Mouse (Mus musculus): ENCODE results near the gene Emc6.

The Emc6 gene

DNA sequence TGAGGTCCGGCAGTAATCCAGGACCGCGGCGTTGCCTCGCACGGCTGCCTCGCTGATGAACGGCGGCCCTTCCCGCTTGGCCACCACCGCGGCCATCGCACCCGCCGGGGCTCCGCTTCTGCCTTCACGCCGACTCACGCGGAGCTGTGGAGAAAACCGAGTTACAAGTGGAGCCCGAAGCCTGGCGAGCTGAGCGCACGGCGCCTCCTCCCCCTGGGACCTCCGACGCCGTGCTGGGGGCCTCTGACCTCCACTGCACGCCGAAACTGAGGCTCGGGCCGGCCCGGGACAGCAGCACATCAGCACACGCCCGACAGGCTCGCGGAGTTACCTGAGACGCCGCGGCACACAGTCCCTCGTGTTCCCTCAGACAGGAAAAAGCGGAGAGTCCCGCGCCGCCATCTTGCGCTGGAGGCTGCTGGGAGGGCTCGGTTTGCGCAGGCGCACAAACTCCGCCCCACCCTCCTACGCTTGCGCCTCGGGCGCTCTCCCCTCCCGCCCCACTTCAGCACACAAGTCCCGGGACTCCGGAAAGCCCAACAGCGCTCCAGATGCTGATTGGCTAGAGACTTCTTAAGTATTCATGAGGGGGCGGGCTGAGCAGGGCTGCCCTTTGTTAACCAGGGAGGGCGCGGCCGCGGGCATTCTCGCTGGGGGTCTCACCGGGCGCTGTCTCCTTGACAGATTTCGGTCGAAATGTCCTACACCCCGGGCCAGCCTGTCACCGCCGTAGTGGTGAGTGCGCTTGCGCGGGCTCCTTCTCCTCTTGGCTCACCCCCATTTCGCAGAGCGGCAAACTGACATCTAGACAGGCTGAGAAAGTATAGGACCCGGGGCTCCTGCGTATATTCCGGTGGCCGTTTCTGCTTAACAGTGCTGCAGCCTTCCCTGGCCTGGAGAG lies at the start of gene Emc6, which contains the start of gene Tax1bp3:
Gene Emc6, minus strand, starts transcription at position 430 of the 901 bp plus-strand sequence.
Gene Tax1bp3, plus strand, starts transcription at position 476 of the 901 bp plus-strand sequence.
- peak; percentile 98 for DNase-seq (ENCODE audit: low read depth)

DNA sequence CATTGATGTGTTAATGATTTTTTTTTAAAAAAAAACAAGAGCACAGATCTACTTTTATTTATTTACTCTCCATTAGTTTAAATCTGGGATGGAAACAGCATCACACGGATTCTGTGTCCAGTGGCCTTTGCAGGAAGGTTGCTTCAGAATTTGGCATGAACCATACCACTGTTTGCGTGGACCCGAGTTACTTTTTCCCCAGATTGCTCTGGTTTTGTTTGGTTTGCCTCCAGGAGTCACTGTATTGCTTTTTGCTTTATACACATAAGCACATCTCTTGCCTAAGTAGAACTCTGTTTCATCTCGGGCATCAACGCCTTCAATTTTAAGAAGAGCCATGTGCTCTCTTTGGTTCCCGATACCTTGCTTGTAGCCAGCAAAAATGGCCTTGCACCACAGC lies 49.0 kb upstream of the Emc6 start:
- DNase-seq (ENCODE audit: low read depth), result no peak

DNA sequence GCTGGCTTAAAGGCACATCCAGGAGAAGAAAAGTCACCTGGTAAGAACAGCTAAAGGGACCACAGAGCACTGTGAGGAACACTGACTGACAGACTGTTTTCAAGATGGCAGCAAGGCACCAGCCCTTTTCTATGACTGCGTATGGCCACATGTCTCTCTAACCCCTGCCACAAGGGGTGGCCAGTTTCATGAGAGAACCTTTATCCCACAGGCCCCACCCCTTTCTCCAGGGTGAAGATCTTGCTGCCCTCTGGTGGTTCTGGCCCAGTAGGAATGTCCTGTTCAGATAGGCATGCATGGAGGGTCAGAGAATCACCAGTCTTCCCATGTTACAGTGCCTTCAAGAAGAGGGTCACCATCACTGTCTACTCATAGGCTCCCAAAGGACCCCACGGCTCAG lies 47.1 kb upstream of the Emc6 start:
- DNase-seq (ENCODE audit: low read depth), result peak; percentile 58

DNA sequence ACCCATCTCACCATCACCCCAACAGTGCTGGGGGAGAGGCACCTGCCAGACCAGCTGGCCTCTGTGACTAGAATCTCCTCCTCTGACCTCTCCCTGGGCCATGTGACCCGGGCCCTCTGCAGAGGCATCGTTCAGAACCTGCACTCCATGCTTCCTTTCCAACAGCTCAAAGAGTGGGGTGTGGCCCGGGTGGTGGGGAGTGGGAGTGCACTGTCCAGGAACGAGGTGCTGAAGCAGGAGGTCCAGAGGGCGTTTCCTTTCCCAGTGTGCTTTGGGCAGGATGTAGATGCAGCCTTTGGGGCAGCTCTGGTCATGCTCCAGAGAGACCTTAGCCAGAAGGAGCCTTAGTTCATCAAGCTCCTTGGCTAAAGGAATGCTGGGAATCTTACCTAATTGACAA lies 46.0 kb upstream of the Emc6 start:
- DNase-seq (ENCODE audit: low read depth), result no peak

DNA sequence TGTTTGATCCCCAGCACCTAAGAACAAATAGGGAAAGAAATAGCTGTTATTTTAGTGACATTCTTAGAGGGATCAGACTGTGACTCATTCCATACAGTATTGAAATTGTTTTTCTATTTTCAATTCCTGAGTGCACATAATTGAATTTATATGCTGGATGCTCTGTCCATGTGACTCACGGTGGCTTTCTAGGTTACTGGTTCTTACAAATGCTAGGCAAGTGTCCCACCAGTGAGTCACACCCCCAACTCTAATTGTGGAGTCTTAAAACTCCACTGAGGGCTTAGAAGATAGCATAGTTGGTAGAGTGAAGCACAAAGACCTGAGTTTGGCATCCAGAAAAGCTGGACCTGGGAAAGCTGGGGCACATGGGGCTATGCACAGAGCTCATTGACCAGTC lies 43.8 kb upstream of the Emc6 start:
- DNase-seq (ENCODE audit: low read depth), result peak; percentile 62

DNA sequence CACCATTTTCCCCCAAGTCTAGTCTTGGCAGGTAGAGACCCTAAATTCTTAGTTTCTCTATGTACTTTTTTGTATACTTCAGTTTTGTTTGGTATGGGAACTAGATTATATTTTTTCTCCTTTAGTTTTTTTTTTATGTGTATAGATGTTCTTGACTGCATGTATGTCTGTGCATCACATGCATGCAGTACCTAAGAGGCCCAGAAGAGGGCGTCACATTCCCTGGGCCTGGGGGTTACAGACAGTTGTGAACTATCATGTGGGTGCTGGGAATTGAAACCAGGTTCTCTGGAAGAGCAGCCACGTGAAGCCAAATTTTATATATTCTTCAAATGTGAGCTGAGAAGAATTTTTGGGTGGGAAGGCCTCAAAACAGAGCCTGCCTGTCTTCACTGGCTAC lies 42.8 kb upstream of the Emc6 start:
- DNase-seq (ENCODE audit: low read depth), result no peak

DNA sequence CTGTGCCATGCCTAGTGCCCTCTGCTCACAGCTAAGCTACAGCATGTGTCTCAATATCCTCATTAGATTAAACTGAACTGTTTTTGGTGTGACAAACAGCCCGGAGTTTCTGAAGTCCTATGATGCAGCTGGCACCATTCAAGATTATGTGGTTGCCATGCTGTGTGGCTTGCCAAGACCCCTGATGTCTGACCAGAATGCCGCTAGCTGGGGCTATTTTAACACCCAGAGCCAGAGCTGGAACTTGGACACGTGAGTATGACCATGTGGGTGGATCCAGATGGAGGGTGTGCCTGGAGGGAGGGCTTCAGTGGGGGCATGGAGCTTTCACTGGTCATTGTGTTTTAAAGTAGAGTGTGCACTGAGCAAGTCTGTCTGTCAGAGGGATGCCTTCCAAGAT lies 37.1 kb upstream of the Emc6 start:
- no peak for DNase-seq (ENCODE audit: low read depth)

DNA sequence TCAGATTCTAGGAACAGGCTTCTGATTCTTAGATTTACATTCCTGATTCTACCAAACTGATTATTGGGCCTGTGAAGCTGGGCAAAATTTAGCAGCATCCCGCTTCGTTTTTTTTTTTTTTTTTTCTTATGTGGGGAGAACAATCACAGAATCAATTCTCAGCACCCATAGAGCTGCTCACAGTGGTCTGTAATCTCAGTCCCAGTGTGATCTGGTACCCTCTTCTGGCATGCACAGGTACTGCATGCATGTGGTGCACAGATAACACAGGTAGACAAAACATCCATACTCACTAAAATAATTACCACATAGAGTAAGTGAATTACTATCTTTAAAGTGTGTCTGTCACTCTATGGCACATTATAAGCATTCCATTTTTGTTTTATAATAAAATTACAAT lies 30.8 kb upstream of the Emc6 start:
- no peak for DNase-seq (ENCODE audit: low read depth)

DNA sequence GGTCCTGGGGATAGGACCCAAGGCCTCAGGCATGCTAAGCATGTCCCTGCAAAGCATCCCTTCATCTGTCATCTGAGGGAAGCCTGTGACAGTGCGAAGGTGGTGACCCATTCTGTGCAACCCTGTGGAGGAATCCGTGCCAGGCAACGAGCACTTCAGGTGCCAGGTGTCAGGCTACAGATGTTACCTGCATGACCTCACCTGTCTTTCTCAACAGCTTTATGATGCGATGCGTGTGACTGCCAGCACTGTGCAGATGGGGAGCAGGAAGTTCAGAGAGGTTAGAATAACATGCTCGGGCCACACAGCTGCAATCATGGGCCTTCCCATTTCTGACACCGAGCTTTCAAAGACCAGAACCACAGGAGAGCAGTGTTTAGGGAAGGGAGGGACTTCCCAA lies 28.4 kb upstream of the Emc6 start:
- DNase-seq (ENCODE audit: low read depth), result no peak

DNA sequence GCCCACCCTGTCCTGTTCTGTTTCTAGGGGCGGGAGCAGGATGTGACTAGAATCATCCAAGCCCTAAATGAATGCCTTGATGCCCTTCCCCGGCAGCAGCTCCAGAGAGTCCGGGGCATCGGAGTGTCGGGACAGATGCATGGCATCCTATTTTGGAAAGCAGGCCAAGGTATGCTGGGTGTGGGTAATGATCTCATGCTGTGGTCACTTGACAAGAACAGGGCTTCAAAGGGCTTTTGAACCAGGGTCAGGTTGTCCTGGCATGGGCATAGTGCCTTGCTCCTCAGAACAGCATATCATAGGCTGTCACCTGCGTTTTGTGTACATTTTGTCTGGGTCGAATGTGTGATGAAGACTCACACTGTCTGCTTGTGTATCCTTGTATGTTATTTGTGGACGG lies 27.1 kb upstream of the Emc6 start:
- no peak for DNase-seq (ENCODE audit: low read depth)

DNA sequence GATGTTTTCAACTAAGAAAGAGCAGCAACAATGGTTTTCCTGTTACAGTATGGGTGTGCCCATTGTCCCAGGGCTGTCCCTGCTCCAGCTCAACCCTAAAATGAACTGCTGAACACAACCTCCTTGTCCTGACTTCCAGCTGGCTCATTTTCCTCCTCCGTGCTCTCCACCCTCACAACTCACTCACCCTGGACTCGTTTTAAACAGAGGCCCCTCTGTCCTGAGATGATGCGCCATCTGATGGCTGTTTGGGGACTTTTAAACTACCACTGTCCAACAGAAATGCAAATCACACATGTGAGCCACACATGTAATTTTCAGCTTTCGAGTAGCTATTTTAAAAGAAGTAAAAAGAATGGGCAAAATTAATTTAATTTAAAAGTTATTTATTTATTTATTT lies 24.8 kb upstream of the Emc6 start:
- DNase-seq (ENCODE audit: low read depth), result peak; percentile 55

DNA sequence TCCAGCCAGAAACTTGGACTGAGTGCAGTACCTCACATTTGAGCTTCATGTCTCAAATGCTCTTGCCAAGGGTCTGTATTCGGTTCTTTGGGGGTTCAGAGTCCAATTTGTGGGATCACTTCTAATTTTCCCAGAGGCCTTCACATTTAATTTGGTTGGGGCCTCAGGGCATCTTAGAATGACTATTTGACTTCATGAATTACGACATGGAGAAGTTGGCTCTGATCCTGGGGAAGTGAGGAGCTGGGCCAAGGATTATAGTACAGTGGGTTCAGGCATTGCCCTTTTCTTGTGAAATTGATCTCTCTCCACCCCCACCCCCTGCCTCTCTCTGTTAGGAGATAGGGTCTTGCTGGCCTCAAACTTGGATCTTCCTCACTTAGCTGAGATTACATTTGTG lies 24.2 kb upstream of the Emc6 start:
- peak; percentile 88 for DNase-seq (ENCODE audit: low read depth)

DNA sequence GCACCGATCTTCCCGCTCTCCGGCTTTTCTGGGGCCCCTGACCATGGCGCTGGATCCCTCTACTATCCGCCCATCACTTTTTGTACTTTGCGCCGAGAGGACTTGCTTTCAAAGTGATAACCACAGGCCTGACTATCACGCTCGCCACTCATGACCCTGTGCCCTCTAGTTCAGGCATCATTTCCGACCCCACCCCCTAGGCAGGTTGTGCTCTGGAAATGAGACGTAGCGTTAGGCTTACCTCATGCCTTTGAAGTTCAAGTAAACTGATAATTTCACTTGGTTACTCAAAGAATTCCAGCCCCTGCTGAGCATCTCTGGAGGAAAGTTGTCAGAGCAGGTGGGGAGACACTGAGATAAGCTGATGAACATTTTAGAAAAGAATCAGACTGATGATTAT lies 23.0 kb upstream of the Emc6 start:
- DNase-seq (ENCODE audit: low read depth), result no peak

DNA sequence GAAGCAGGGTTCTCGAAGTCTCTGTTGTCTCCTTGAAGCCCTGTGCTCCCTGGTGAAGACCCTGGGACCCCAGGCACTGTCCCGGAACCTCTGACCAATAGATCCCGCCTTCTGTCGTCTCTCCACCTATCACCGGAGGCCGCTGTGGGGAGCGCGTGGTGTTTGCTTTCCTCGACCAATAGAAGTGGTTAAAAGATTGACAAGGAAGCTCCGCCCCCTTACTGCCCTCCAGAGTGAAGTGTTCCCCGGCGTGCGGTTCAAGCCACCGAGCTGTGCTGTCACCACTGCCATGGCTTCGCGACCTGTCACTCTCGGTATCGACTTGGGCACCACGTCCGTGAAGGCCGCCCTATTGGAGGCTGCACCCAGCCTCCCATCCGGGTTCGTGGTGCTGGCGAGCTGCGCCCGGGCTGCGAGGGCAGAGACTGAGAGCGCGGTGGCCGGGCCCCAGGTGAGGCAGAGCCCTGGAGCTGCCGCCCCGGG lies 22.4 kb upstream of the Emc6 start, which contains the start of gene Shpk:
Gene Shpk, plus strand, starts transcription at position 231 of the 483 bp plus-strand sequence.
- peak; percentile 95 for DNase-seq (ENCODE audit: low read depth)

DNA sequence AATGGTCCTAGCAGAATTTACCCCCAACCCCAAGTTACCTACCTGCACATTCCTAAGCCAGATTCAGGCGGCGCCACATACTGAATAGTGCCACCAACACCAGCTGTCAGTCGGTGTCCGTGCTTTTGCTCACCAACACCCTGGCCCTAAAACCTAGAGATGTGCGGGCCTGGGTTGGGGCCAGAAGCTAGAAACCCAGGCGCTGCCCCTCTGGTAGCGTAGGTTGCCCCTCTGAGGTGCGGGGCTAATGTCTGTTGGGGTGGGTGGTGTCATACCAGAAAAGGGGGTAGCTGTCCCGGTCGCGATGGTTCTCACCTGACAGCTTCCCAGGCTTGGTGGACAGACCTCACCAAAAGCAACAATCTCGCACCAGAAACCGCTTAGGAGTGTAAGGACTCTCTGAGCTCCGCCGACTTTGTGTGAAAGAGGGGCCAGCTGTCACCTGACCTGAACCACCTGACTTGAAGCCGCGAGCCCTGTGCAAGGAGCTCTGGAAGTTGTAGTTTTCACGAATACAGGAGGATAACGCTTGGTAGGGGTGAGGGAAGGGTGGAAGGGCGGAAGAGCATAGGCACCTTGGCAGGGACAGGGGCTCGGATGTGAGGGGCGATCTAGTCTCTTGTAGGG lies 21.9 kb upstream of the Emc6 start, which contains the start of gene Ctns:
Gene Ctns, minus strand, starts transcription at position 440 of the 627 bp plus-strand sequence.
- peak; percentile 90 for DNase-seq (ENCODE audit: low read depth)

DNA sequence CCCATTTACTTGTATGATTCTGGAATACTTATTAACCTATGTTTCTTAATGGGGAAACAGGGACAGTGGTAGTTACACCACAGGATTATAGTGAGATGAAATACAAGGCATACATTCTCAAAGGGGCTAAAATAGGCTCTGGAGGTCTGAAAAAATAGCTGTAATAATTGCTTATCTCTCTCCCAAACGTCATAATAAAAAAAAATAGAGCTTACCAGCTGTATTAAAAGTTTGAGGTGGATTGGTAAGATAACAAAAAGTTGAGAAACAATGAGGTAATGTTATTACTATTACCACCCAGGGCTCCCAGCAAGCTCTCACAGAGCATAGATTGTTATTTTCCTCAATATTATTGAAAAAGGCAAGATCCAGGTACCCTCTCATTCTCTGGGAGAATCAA lies 21.4 kb upstream of the Emc6 start:
- DNase-seq (ENCODE audit: low read depth), result no peak

DNA sequence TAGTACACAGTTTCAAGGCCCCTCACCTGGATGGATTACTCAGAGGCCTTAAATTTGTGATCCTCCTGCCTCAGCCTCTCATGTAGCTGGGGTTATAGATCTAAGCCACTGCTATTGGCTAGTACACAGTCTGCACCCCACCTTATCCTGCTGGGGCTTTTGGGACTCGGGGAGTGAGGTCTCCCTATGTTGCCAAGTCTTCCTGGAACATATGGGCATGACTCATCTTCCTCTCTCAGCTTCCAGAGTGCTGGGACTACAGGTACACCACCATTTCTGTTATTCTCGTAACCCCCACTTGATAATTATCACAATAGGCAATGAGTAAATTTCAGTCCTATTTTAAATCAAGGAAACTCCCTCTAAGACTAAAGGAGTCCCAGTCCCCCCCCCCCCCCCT lies 17.6 kb upstream of the Emc6 start:
- no peak for DNase-seq (ENCODE audit: low read depth)

DNA sequence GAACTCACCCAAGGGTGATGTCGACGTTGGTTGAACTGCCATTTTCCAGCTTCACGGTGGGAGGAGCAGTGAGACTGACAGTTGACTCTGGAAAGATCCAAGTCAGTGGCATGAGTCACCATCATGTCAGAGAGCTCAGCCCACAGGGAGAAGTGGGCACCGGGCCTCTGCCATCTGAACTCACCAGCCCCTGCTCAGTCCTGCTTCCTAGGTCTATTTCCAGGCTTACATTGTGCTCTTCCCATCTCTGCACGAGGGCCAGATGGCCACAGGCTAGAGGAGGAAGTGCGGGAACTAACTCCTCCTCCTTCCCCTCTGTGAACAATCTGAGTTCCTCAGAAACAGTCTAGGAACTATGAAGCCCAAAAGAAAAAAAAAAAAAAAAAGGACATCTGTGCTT lies 16.2 kb upstream of the Emc6 start:
- peak; percentile 74 for DNase-seq (ENCODE audit: low read depth)

DNA sequence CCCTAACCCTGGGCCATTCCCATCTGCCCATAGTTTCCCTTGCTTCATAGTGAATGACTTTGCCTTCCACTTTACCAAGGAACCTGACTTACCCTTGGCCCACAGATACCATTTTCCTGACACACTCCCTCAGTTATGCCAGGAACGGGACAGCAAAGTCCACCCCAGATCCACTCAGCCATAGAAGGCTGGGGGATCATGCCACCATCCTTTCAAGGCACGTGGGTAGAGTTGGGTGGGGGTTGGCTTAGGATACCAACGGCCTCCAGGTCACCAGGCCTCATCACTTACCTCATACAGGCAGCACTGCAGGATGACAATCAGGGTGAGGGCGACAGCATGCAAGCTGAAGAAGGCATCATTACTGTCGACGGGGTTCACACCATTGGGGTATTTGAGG lies 10.4 kb upstream of the Emc6 start:
- DNase-seq (ENCODE audit: low read depth), result no peak

DNA sequence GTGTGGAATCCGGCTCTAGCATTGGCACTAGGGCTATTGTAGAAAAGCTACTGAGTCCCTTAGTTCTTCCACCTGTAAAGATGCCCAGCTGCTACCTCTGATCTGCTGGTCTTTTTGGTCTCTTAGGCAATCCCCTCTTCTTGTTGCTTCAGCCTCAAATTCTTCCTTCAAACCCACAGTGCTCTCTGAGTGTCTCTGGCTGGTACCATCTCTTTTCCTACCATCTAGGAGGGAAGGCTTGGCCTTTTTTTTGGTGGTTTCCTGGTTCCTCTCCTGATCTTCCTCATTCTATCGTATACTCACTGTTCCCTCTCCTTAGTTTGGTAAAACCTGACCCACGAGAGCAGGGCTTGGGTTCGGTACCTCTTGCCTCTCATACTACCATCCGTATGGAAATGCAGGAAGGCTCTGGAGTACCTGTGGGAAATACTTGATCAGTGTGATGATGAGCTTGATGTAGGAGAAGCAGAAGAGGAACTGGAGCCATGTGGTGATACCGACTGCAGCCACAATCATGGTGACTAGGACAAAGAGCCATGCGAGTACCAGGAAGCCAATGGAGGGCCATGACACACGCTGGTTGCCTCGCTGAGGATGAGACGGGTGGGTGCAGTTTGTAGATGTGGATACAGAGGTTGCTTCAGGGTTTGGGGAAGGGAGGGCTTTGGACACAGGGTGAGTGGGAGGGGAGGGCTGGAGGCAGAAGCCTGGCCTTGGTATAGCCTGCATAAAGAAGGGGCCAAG lies 9.2 kb upstream of the Emc6 start:
- no peak for DNase-seq (ENCODE audit: low read depth)

DNA sequence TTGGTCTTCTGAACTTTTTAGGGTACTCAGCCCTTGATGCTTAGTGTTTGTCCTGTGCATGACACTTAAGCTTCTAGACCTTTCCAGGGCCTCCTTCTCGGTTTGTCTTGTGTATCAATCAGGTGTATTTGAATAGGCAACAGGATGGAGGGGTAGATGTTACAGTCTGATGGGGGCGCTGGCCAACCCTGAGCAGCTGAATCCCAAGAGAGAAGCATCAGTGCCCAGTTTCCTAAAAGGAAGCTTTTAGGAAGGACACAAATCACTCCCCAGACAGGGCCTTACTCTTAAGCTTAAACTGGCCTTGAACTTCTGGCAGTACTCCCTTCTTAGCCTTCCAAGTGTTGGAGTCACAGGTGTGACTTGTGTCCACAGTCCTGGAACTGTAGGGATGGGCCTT lies 1.1 kb upstream of the Emc6 start:
- DNase-seq (ENCODE audit: low read depth), result peak; percentile 48

DNA sequence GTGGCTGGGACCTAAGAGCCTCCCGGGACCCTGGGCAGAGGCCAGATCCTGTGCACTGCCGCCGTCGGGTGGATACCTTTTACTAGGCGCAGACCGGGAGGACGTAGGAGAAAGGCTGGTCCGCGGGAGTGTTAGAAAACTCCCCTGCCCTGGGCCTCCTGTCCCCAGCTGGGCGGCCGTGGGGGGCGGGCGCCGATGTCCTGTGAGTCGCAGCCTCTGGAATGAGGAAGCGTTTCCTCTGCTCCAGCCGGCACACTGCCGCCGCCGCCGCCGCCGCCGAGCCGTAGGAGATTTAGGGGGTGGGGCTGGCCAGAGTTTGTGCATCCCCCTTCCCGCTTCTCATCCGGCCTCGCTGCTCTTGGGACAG lies 655 bp upstream of the Emc6 start:
- peak; percentile 91 for DNase-seq (ENCODE audit: low read depth)

DNA sequence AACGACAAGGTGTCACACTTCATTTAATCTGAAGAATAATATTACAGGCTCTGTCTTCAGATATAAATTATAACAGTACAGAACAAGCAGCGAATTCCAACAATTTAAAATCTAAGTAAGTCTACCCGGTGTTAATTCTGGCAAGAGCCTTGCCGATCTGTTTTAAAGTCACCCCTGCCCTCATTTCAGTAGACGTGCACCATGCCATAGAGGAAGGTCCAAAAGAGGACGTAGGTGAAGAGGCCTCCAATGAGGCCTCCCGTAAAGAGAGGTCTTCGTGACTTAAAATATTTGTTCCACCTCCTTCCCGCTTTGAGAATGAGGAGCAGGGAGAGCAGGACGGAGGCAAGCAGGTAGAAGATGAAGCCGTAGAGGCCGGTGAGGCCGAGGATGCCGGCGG lies 651 bp downstream of the Emc6 start:
- no peak for DNase-seq (ENCODE audit: low read depth)
